Mouse (Mus musculus): ENCODE measurements at regions not wholly inside any gene's neighbourhood (a gene's known extent, or its start where the extent isn't known, plus 50 kb on each side); places are given as distances from the start of the nearest gene placed in this dataset.

DNA sequence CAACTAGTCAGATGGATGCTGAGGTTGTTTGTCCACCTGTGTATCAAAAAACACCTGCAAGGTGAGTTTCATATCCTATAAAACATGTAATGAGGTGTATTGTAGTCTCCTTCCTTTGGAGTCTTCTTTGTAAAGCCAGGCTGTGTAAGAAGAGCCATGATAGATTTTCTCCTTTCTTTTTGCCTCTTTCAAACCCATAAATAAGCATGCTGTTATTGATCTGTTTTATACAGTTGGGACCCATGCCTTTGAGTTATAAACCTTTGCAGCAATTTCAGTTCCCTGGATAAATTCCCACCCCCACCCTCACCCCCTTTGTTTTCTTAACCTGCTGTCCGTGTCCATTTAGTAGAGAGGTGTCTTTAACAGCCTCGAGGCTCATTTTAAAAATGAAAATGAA is 131.0 kb upstream of the Rgs17 start:
- in situ Hi-C loops (cut with MboI; ENCODE audit: low pct_unique_long_range_greater_than_20kb in 1 of 2, low sequenced_read_pairs in 2 of 2, unreplicated experiment in 1 of 2), result no loop called here

DNA sequence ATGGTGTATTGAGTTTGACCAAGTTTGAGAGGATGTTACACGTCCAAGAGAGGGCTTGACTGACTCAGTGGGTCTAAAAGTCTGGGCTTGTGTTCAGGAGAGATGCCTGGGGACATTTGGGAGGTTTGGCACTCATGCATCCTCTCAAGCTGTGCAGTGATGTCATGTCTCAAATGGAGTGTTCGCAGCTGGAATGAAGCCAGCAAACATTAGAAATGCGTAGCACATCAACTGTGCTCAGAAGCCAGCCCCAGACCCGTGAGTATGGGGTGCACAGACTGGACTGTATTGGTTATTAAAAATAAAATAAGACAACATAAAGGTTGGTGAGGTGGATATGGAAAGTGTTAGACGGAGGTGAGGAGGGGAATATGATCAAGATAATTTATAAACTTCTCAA is 121.2 kb upstream of the Rgs17 start:
- in situ Hi-C loops (cut with MboI; ENCODE audit: low pct_unique_long_range_greater_than_20kb in 1 of 2, low sequenced_read_pairs in 2 of 2, unreplicated experiment in 1 of 2), result loop anchor here (25.0 kb wide), 2 partner anchors 644 to 694 kb away; no protein-coding TSS in a partner anchor

DNA sequence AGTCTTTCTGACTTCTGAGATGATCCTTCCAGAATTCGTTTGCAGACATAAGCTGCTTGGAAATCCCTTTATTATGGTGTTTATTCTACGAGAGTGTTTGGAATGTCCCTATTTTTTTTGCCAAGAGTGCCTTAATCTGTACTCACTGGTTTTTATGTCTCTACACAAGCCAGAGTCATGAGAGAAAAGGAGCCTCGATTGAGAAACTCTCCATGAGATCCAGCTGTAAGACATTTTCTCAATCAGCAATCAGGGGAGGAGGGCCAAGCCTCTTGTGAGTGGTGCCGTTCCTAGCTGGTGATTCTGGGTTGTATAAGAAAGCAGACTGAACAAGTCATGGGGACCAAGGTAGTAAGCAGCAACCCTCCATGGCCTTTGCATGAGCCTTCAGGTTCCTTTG is 117.6 kb upstream of the Rgs17 start:
- in situ Hi-C loops (cut with MboI; ENCODE audit: low pct_unique_long_range_greater_than_20kb in 1 of 2, low sequenced_read_pairs in 2 of 2, unreplicated experiment in 1 of 2), result loop anchor here (25.0 kb wide), 2 partner anchors 648 to 698 kb away; no protein-coding TSS in a partner anchor

DNA sequence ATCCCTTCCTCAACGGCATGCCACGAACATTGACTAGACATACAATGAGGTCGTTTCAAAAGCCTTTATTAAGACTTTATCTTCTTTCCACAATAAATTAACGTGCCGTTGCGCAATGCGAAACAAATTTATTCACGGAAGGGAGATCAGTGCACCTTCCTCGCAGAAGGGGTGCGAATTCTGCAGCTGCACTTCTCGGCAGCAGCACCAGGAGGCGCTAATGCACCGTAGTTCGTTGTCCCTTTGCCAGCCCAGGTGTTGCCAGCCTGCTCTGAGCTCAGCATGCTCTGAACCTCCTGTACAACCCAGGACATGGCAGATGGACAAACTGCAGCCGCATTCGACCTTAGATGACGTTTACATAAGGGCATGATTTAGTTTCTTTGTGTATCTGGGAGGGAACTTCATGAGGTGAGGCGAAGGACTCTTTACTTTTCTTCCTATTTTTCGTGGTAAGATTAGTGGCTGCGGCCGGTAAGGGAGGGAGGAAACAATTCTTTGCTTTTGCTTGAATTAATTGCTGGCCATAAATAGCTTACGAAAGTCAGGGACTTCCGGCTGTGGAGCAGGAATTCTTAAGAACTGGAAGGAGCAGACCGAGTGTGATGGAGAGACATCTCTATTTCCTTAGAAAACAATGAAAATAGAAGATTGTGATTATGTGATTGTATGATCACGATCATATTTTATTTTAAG is 113.7 kb upstream of the Rgs17 start:
- in situ Hi-C loops (cut with MboI; ENCODE audit: low pct_unique_long_range_greater_than_20kb in 1 of 2, low sequenced_read_pairs in 2 of 2, unreplicated experiment in 1 of 2), result loop anchor here (25.0 kb wide), 2 partner anchors 651 to 701 kb away; no protein-coding TSS in a partner anchor

DNA sequence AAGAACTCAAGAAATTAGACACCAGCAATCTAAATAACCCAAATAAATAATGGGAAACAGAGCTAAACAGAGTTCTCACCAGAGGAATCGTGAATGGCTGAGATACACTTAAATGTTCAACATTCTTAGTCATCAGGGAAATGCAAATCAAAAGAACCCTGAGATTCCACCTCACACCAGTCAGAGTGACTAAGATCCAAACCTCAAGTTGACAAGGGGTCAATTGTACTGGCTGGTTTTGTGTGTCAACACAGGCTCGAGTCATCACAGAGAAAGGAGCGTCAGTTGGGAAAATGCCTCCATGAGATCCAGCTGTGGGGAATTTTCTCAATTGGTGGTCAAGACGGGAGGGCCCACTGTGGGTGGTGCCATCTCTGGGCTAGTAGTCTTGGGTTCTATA is 110.3 kb upstream of the Rgs17 start:
- in situ Hi-C loops (cut with MboI; ENCODE audit: low pct_unique_long_range_greater_than_20kb in 1 of 2, low sequenced_read_pairs in 2 of 2, unreplicated experiment in 1 of 2), result loop anchor here (25.0 kb wide), 2 partner anchors 655 to 705 kb away; no protein-coding TSS in a partner anchor

DNA sequence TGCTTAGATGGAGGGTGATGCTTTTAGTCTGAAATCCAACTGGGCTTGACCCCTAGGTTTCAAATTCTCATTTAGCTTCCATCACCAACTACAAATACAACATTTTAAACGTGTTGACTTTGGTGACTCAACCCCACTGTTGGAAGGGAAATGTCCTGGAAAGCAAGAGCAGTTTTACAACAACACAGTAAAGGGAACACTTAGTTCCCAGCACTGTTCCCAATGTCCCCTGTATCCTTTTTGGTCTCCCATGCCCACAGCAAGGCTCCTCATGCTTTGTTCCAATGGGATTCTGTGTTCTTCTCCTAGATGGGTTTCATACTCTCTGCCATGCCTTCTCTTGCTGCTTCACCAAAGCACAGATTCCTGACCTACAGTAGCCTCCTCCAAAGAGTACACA is 105.4 kb upstream of the Rgs17 start:
- in situ Hi-C loops (cut with MboI; ENCODE audit: low pct_unique_long_range_greater_than_20kb in 1 of 2, low sequenced_read_pairs in 2 of 2, unreplicated experiment in 1 of 2), result loop anchor here (25.0 kb wide), 2 partner anchors 660 to 710 kb away; no protein-coding TSS in a partner anchor

DNA sequence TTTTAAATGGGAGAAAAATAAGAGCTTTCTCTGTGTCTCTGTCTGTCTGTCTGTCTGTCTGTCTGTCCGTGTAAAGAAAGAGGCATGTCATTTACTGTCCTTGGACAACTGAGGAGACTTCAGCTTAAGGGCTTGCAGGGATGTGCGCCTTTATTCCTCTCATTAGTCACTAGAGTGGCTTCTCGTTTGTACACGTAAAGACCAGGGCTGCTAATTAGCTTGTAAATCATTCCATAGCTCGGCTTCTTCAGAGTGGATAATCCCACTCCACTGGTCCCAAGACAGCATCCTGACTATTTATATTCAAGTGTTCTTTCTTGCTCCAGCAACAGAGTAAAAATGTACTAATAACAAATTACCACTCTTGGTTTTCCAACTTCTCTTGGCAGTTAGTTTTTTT is 104.1 kb upstream of the Rgs17 start:
- in situ Hi-C loops (cut with MboI; ENCODE audit: low pct_unique_long_range_greater_than_20kb in 1 of 2, low sequenced_read_pairs in 2 of 2, unreplicated experiment in 1 of 2), result loop anchor here (25.0 kb wide), 2 partner anchors 661 to 711 kb away; no protein-coding TSS in a partner anchor

DNA sequence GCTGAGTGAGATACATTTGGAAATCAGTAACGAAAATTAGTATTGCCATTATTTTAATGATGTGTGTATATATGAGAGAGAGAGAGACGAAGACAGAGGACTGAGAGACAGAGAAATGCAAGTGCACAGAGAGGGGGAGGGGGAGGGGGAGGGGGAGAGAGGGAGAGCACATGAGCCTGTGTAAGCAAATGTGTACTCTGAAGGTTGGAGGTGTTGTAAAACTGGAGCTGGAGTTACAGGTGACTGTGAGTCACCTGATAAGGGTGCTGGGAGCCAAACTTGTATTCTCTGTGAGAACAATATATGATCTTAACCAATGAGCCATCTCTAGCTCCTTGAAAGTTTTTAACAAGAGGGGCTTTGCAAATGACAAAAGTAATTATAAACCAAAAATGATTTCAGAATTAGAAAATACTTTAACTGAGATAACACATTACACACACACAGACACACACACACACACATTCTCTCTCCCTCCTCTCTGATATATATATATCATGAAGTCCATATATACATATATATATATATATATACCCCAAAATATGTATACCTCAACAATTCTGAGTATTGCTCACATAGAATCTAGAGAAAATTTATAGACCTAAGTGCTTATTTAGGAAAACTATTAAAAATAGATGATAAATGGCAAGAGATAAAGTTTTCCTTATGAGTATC is 100.5 kb upstream of the Rgs17 start:
- in situ Hi-C loops (cut with MboI; ENCODE audit: low pct_unique_long_range_greater_than_20kb in 1 of 2, low sequenced_read_pairs in 2 of 2, unreplicated experiment in 1 of 2), result no loop called here

DNA sequence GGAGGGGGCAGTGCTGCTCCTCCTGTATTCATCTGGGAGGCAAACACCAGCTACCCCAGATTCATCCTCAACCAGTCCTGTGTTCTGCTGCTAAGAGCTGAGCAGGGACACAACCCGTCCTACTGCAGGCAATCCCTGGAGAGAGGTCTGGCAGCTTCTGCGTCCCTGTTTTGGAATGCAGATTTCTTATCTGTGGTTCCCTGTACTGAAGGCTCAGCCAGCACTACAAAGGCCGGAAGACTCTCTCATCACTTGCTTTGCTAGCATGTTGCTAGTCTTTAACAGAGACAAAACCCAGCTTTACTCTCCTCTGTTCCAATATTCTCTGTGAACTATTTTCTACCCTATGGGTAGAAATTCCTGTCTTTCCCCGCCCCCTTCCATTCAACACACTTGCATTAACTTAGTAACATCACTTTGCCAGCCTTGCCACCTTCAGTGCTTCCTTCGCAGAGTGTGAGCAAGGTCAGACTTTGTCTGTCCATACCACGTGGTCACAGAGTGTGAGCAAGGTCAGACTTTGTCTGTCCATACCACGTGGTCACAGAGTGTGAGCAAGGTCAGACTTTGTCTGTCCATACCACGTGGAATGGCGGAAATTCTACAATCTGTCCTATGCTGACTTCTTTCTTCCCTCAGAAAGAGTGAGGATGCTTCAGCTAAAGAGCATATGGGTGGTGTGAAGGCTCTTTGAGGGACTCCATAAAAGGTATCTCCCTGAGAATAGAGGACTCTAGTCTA is 98.9 kb upstream of the Rgs17 start:
- in situ Hi-C loops (cut with MboI; ENCODE audit: low pct_unique_long_range_greater_than_20kb in 1 of 2, low sequenced_read_pairs in 2 of 2, unreplicated experiment in 1 of 2), result no loop called here

DNA sequence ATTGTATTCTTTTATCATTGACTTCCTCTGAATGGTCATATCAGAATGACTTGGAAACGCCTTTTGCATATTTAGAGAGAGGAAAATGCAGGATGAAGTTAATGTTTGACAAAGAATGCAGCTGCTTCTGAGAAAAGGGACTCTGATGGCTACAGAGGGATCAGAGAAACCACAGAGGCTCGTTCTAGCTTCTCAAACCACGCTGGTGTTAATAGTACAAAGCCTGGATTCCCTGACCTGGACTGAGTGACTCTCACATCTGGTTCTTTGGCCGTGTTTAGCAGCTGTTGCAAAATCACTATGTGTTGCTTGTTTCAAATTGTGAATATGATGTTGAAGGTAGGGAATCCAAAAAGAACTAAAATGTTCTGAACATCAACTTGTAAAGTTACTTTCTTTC is 91.5 kb upstream of the Rgs17 start:
- in situ Hi-C loops (cut with MboI; ENCODE audit: low pct_unique_long_range_greater_than_20kb in 1 of 2, low sequenced_read_pairs in 2 of 2, unreplicated experiment in 1 of 2), result no loop called here

DNA sequence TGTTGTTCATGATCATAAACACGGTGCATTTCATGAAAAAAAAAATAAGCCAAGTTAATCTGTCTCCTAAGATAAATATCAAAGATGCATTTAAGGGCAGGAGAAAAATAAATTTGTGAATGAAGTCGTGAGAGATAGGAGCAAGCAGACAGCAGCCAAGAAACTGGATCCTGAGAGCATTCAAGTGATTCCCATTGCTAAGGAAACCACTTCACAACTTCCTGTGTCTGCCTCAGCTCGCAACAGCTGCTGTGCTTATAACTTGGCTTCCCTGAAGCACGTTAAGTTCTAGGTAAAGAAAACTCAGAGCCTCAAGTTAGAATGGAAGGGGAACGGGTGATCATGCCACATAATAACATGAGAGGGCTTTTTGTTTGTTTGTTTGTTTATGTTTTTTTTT is 89.3 kb upstream of the Rgs17 start:
- in situ Hi-C loops (cut with MboI; ENCODE audit: low pct_unique_long_range_greater_than_20kb in 1 of 2, low sequenced_read_pairs in 2 of 2, unreplicated experiment in 1 of 2), result no loop called here

DNA sequence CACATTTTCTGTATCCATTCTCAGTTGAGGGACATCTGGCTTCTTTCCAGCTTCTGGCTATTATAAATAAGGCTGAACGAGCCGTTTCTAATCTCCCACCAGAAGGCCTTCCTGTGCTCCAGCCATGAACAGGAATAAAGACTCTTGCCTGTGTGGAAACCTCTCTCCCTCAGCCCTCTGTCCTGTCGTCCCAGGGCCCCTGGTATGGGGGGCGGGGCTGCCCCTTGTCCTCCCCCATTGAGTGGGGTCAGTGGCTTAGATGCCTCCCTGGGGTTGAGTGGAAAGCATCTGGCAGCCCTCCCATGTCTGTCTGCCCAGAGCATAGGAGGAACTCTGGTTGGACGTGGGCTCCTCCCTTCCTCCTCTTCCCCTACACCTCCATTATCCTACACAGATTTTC is 88.8 kb upstream of the Rgs17 start:
- in situ Hi-C loops (cut with MboI; ENCODE audit: low pct_unique_long_range_greater_than_20kb in 1 of 2, low sequenced_read_pairs in 2 of 2, unreplicated experiment in 1 of 2), result no loop called here

DNA sequence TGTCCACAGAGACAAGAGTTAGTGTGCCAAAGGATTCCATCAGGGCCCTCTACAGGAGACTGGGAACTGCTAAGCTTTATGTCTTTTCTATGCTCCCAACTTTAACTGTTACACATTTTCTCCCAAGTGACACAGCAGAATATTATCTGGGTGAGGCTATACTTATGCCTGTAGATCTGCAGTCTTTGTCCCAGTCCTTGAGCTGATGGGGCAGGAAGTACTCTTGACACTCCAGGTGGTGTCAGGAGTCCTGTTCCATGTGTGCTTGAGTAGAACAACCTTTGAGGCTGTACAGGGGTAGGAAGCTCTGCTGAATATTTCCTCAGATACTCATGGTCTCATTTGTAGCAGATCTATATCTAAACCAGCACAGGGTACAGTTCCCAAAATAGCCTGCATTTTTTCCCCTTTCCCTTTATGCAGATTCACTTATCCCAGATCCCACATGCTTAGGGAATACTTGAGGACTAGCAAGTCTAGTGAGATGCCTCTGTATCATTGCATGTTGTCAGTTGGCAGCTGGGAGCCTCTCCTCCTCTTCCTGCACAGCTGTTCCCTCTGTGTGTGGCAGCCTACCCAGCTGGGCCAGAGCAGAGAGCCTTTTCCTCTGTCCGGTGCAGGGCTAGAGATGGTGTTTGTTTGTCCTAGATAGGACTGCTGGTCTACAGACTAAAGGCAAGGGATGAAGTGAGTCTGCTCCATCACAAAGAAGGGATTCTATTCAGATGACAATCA is 85.2 kb upstream of the Rgs17 start:
- in situ Hi-C loops (cut with MboI; ENCODE audit: low pct_unique_long_range_greater_than_20kb in 1 of 2, low sequenced_read_pairs in 2 of 2, unreplicated experiment in 1 of 2), result no loop called here

DNA sequence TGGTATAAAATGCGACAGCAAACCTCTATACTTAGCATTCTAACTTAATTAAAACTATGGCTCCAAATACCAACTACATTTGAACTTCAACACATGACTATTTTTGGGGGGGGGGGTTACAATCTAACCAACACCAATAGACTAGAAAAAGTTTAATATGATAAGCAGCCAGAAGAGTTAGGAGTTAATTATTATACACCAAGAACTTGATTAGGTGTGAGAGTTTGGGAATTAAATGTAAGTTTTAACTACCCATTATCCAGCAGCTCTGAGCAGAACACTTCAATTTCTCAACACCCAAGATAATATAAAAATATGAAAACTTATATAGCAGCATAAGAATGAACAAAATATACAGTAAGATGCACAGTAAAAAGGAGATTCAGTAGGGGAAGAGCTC is 59.2 kb upstream of the Rgs17 start:
- in situ Hi-C loops (cut with MboI; ENCODE audit: low pct_unique_long_range_greater_than_20kb in 1 of 2, low sequenced_read_pairs in 2 of 2, unreplicated experiment in 1 of 2), result no loop called here

DNA sequence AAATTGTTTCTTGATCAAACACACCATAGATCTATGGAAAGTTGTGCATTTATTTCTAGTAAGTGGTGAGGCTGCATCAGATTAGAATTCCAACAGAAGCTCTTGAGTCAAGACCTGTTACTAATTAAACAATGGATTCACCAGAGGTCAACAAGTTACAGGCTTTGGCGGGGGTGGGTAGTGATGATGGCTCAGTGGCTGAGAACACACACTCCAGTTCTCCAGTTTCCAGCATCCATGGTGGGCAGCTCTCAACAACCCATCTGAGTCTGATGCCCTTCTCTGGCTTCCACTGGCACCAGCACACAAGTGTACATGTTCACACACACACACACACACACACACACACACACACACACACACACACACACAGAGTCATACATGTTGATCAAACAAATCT is 56.3 kb upstream of the Rgs17 start:
- in situ Hi-C loops (cut with MboI; ENCODE audit: low pct_unique_long_range_greater_than_20kb in 1 of 2, low sequenced_read_pairs in 2 of 2, unreplicated experiment in 1 of 2), result no loop called here

All from mouse embryonic stem cell (cell line).